Mouse (Mus musculus) ES-Bruce4 (cell line): ENCODE results near the gene Gm49661.

Experiments used
- CTCF ChIP-seq: IDR thresholded peaks from one replicate; pipeline ENCODE4 v1.8.1; 2011; ENCODE audit warnings: low read depth, low read length
- POLR2A ChIP-seq: IDR thresholded peaks from one replicate; pipeline ENCODE4 v1.8.1; 2011; ENCODE audit warnings: low read length; ENCODE audit not compliant: insufficient read depth

- no peak for TF ChIP-seq CTCF
- no peak for TF ChIP-seq POLR2A
These were observed 16.5 kb downstream of the Gm49661 start for GRCm38 (mm10) chr8:84952612-84953255.
